Mouse (Mus musculus): ENCODE data around the gene Timm8a2. TPM values are rescaled to one million over a fixed set of nuclear protein-coding genes. Genes with fewer than 3 reads are reported as not detected.
"Not testable (repeated sequence)": the region's sequence is repeated elsewhere in the genome, so short reads cannot be mapped to it uniquely, and the experiment has no call there.

Gene Timm8a2
- polyA plus RNA-seq, 1 experiment from 2014 or later, result not detected

DNA sequence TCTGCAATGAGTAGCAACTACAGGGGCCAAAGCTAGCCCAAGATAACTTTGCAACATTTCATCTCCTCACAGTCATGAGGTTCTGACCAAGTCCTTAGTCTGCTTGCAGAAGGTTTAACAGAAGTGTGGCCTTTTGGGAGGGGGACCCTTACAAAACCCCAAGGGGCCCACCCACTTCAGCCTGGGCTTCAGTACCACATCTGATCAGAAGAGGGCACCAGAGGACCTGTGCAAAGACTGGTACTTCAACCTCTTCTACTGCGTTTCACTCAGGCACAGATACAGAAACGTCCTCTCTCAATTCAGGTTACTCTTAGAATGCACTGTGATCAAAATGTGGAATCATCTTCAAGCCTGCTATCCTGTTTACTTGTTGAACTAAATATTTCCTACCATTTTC is 30.0 kb downstream of the Timm8a2 start:
- H3K27ac ChIP-seq (replicated peaks), result no peak overlapping the region
- no peak overlapping the region for H3K4me2 ChIP-seq (replicated peaks)
- 1% methylated on average over 2 of the region's 2 CpGs for WGBS
- H3K9ac ChIP-seq (replicated peaks), result no peak overlapping the region
- no peaks in the 10 kb centered on the region for H3K27me3 ChIP-seq
- ATAC-seq (replicated peaks), result 0 out of 2 replicates have a peak, but pooled peaks have one; percentile 33
- no peaks in the 10 kb centered on the region for H3K36me3 ChIP-seq
- no peaks in the 10 kb centered on the region for H3K4me1 ChIP-seq
- no peaks in the 10 kb centered on the region for H3K9me3 ChIP-seq
- H3K4me3 ChIP-seq, result no peak overlapping the region

DNA sequence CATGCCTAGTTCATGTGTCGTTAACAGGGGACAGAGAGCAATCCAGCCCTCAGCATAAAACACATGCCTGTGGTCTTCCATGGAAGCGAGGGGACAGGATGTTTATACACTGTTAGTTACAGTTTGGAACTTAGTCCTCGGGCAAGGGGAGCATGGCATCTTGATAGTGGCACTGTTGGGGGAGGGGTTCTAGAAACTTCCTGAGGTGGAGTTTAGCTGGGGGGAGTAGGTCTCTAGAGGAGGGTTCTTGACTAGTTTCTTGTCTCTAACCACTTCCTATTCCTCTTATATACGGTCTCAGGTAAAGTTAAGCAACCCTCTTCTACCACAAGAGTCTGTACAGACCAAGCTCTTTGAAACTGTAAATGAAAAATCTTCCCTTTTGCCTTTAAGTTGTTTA is 31.8 kb downstream of the Timm8a2 start:
- H3K4me2 ChIP-seq (replicated peaks), result no peak overlapping the region
- ATAC-seq (replicated peaks), result no peak
- H3K9me3 ChIP-seq, result no peaks in the 10 kb centered on the region
- 83% methylated on average over 4 of the region's 4 CpGs for WGBS
- H3K27ac ChIP-seq (replicated peaks), result no peak overlapping the region
- no peaks in the 10 kb centered on the region for H3K27me3 ChIP-seq
- no peaks in the 10 kb centered on the region for H3K36me3 ChIP-seq
- no peaks in the 10 kb centered on the region for H3K4me1 ChIP-seq
- no peak overlapping the region for H3K4me3 ChIP-seq
- H3K9ac ChIP-seq (replicated peaks), result no peak overlapping the region

DNA sequence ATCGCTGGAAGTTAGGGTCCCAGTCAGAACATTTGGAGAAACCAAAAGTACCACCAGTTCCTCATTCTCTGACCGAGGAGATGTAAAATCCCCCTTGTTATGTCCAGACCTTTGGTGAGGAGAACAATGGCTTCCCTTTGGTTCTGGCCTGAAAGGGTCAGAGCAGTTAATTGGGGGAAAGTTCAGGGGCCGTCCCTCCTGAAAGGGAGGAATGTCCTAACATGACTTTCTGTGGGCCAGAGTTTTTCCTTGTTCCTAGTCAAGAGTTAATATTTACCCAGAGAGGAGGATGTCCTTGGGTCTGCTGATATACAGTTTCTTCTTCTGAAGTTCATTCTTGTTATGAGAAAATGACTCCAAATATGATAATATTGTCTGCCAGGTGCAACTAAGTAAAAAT is 33.6 kb downstream of the Timm8a2 start:
- not testable (repeated sequence) for H3K27ac ChIP-seq (replicated peaks); H3K9me3 ChIP-seq; H3K27me3 ChIP-seq; ATAC-seq (replicated peaks); H3K4me2 ChIP-seq (replicated peaks); H3K9ac ChIP-seq (replicated peaks); H3K4me1 ChIP-seq; H3K4me3 ChIP-seq; H3K36me3 ChIP-seq
- 36% methylated on average over 3 of the region's 3 CpGs for WGBS

DNA sequence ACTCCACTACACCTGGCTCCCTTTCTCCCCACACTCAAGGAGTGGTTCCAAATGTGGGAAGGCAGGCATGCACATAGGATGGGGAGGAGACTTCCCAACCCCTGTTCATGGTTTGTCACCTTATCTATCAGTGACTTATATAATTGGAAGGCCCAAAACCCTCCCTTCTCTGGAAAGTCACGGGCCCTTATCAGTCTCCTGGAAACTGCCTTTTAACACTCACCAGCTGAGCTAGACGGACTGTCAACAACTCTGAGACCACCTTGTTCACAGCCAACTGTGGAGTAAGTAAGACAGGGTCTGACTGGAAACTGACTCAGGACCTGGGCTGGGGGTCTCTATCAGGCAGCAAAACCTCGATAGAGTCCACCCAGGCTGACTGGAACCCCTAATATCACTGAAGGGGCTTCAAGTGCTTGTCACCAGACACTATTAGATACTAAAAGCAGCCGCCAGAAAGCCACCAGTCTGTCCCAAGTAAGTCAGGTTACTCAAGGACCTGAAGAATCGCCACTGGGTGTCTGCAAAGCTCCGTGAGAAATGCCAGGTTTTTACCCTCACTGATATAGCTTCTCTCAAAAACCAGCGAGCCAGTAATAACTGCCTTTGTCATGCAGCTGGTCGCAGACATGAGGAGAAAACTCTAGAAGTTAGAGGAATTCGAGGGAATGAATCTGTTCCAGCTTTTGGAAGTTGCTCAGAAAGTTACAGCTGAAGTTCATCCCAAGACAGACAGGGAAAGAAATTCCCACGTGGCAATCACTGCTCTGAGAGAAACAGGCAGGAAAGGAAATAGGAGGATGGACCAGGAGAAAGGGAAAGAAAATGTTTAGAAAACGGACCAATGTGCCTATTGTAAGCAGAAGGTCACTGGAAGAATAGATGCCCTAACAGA is 34.6 kb downstream of the Timm8a2 start:
- no peaks in the 10 kb centered on the region for H3K9me3 ChIP-seq
- H3K27ac ChIP-seq (replicated peaks), result no peak overlapping the region
- no peaks in the 10 kb centered on the region for H3K36me3 ChIP-seq
- H3K4me1 ChIP-seq, result no peaks in the 10 kb centered on the region
- no peak for ATAC-seq (replicated peaks)
- no peak overlapping the region for H3K9ac ChIP-seq (replicated peaks)
- H3K27me3 ChIP-seq, result no peaks in the 10 kb centered on the region
- no peak overlapping the region for H3K4me3 ChIP-seq
- no peak overlapping the region for H3K4me2 ChIP-seq (replicated peaks)
- 59% methylated on average over 11 of the region's 11 CpGs for WGBS

DNA sequence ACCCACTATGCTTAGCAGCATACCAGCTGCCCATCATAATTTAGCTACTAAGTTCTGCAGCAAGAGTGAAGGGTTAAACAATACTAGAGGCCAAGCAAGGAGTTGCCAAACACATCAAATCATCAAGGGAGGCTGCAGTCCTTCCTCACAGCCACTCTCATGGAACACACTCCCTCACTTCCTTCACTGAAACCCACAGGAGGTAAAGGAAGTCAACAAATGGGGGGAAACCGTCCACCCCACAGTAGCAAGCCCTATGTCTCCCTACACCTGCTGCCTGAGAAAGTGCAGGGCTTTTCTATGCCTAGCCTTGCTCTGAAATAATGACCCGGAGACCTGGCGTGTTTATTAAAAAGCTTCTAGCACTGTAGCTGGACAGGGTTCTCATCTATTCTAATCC is 35.5 kb downstream of the Timm8a2 start:
- no peak overlapping the region for H3K27ac ChIP-seq (replicated peaks)
- WGBS, result 81% methylated on average over 3 of the region's 3 CpGs
- no peaks in the 10 kb centered on the region for H3K27me3 ChIP-seq
- H3K4me1 ChIP-seq, result no peaks in the 10 kb centered on the region
- no peak overlapping the region for H3K4me2 ChIP-seq (replicated peaks)
- H3K9ac ChIP-seq (replicated peaks), result no peak overlapping the region
- no peak for ATAC-seq (replicated peaks)
- no peak overlapping the region for H3K4me3 ChIP-seq
- H3K9me3 ChIP-seq, result no peaks in the 10 kb centered on the region
- no peaks in the 10 kb centered on the region for H3K36me3 ChIP-seq

DNA sequence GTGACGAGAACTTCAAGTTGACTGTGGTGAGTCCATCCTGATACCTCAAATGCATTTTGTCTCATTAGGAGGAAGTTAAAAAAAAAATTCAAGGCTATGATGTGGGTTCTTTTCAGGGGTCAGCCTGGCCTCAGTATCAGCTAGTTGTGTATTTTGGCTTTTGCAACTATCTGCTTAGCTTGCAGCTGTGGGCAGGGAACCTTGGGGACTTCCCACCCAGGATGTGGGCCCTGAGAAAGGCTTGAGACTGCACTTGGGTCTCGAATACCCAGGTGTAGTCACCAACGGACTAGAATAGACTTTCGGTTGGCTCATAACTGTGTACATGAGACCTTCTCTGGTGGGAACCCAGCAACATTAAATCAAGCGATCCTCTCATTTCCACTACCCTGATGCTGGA is 38.9 kb downstream of the Timm8a2 start:
- H3K9me3 ChIP-seq, result no peaks in the 10 kb centered on the region
- no peaks in the 10 kb centered on the region for H3K27me3 ChIP-seq
- WGBS, result 90% methylated on average over 5 of the region's 5 CpGs
- H3K4me3 ChIP-seq, result no peak overlapping the region
- no peak overlapping the region for H3K27ac ChIP-seq (replicated peaks)
- H3K4me1 ChIP-seq, result no peaks in the 10 kb centered on the region
- H3K36me3 ChIP-seq, result no peaks in the 10 kb centered on the region
- ATAC-seq (replicated peaks), result no peak
- no peak overlapping the region for H3K9ac ChIP-seq (replicated peaks)
- no peak overlapping the region for H3K4me2 ChIP-seq (replicated peaks)

DNA sequence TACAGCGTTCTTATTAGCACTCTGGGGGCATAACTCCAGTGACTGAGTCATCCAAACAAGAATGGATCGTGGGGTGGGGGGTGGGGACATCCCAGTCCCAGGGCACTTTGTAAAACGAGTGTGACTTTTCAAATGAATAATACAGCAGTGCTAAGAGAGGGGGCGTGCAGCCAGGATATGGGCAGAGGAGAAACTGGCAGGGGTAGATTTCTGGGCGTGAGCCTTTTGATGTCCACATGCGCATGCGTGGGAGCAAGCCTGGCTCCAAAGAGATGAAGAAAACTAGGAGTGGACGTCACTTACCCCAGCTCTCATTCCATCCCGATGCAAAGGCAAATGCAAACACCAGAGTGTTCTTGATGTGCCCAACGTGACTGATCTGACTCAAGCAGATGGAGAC is 39.9 kb downstream of the Timm8a2 start:
- H3K4me1 ChIP-seq, result no peaks in the 10 kb centered on the region
- no peak overlapping the region for H3K27ac ChIP-seq (replicated peaks)
- no peak for ATAC-seq (replicated peaks)
- H3K9me3 ChIP-seq, result no peaks in the 10 kb centered on the region
- no peaks in the 10 kb centered on the region for H3K36me3 ChIP-seq
- H3K4me3 ChIP-seq, result no peak overlapping the region
- H3K4me2 ChIP-seq (replicated peaks), result no peak overlapping the region
- no peak overlapping the region for H3K9ac ChIP-seq (replicated peaks)
- 78% methylated on average over 10 of the region's 10 CpGs for WGBS
- no peaks in the 10 kb centered on the region for H3K27me3 ChIP-seq

DNA sequence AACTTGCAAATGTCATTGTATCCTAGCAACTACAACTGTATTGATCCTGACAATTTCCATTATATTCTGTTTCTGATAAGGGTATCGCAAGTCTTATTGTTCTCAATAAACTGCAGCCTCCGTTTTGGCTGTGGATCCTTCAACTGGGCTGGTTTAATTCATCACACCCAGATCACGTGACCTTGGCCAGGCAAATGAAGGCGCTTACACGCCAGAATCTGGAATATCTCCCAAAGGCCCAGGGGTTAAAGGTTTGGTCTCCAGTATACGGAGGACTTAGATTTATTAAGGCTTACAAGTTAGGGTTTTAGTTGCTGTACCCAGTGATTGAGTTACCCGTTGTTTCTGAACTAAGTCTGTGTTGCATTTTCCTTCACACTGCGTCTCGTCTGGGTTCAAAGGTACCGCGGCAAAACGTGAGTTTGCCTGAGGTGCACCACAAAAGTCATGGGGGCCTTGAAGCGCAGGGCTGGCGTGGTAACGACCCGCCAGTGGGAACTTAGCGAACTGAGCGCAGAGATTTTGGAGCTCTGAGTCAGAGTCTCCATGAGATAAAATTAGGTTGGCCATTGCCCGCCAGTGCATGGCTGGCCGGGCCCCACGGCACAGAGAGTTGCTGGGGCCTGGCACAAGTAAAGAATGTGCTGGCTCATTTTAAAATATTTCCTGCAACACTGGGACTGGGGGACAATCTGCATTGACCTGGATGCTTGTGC is 41.2 kb downstream of the Timm8a2 start:
- no peak for ATAC-seq (replicated peaks)
- Histone ChIP-seq H3K9me3 (no peaks in the 10 kb centered on the region), H3K4me1 (no peaks in the 10 kb centered on the region), H3K27ac (replicated peaks) (no peak overlapping the region), H3K27me3 (no peaks in the 10 kb centered on the region), H3K36me3 (no peaks in the 10 kb centered on the region), H3K4me3 (no peak overlapping the region), H3K4me2 (replicated peaks) (no peak overlapping the region), H3K9ac (replicated peaks) (no peak overlapping the region)
- WGBS, result 90% methylated on average over 21 of the region's 21 CpGs

DNA sequence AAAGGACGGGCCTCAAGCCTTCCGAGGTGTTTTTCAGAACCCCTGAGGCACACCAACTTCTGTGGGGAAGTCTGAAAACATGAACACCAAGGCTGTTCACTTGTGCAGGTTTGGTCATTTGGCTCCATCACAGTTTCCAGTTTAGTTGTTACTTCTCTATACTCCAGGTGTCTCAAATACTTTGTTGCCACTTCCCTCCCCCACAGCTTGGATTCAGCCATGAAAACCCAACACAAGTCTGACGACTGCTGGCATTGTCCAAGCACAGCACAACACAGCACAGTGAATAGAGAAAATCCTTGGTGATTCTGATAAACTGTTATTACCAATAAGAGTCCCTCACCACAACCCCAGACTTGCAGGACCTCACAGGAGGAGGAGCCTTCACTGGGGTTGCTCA is 42.5 kb downstream of the Timm8a2 start:
- Histone ChIP-seq H3K4me2 (replicated peaks) (no peak overlapping the region), H3K27ac (replicated peaks) (no peak overlapping the region), H3K27me3 (no peaks in the 10 kb centered on the region), H3K4me3 (no peak overlapping the region), H3K9ac (replicated peaks) (no peak overlapping the region), H3K36me3 (no peaks in the 10 kb centered on the region), H3K4me1 (no peaks in the 10 kb centered on the region), H3K9me3 (no peaks in the 10 kb centered on the region)
- WGBS, result 80% methylated on average over 3 of the region's 3 CpGs
- no peak for ATAC-seq (replicated peaks)

DNA sequence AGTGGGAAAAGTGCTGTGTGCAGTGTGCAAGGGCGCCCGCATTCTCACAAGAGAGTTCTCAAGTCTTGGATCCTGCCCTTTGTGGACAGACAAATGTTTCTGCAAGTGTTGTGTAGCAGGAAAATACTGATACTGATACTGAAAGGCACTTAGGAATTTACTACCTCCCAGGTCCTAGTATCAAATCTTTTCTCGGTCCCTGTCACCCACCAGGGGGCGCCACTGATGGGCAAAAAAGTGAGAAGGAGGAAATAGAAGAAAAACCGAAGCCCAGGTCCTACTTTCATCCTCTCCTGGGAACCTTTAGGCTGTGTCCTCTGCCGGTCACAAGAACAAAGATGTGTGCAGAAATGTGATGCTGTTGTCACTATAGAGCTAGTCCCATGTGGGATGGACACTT is 45.0 kb downstream of the Timm8a2 start:
- WGBS, result 43% methylated on average over 6 of the region's 6 CpGs
- ATAC-seq (replicated peaks), result no peak
- H3K4me3 ChIP-seq, result no peak overlapping the region
- no peak overlapping the region for H3K27ac ChIP-seq (replicated peaks)
- no peak overlapping the region for H3K9ac ChIP-seq (replicated peaks)
- H3K9me3 ChIP-seq, result no peaks in the 10 kb centered on the region
- no peaks in the 10 kb centered on the region for H3K36me3 ChIP-seq
- no peak overlapping the region for H3K4me2 ChIP-seq (replicated peaks)
- no peaks in the 10 kb centered on the region for H3K27me3 ChIP-seq
- H3K4me1 ChIP-seq, result no peaks in the 10 kb centered on the region

DNA sequence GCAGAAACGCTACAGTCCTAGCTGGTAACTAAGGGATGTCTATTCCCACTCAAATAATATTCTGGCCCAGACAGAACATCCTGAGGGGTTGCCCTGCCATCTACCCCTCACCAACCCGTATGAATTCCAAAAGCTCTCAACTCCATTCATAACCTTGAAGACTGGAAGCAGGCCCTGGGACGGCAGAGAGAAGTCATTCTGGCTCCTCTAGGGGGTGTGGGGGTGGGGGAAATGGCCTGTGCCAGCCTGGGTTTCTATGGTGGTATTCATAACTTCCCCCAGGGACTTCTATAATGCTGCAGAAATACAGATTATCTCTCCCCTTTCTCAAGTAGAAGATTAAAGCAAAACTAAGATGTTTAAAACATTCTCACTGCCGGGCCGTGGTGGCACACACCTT is 45.4 kb downstream of the Timm8a2 start:
- no peaks in the 10 kb centered on the region for H3K27me3 ChIP-seq
- H3K4me3 ChIP-seq, result no peak overlapping the region
- H3K4me2 ChIP-seq (replicated peaks), result no peak overlapping the region
- ATAC-seq (replicated peaks), result no peak
- WGBS, result 76% methylated on average over 5 of the region's 5 CpGs
- H3K27ac ChIP-seq (replicated peaks), result no peak overlapping the region
- H3K36me3 ChIP-seq, result no peaks in the 10 kb centered on the region
- H3K9ac ChIP-seq (replicated peaks), result no peak overlapping the region
- no peaks in the 10 kb centered on the region for H3K4me1 ChIP-seq
- no peaks in the 10 kb centered on the region for H3K9me3 ChIP-seq

DNA sequence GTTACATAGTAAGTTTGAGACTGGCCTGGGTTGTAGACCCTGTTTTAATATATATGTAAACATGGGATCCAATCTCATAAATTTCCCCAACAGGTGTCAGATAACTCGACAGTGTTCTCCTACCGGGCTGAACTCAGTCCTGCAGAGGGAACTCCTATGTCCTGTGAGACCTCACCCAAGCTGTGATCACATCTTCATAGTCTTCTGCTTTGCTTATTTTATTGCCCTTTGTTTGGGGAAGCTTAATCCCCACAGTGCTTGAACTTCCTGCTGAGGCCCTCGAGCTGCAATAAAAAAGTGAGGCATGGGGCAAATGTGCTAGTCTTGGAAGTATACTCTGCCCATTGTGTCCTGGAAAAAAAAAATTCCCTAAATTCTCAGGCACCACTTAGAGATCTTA is 46.8 kb downstream of the Timm8a2 start:
- Histone ChIP-seq H3K27ac (replicated peaks) (no peak overlapping the region), H3K9me3 (no peaks in the 10 kb centered on the region), H3K4me2 (replicated peaks) (no peak overlapping the region), H3K4me1 (no peaks in the 10 kb centered on the region), H3K9ac (replicated peaks) (no peak overlapping the region), H3K27me3 (no peaks in the 10 kb centered on the region), H3K4me3 (no peak overlapping the region), H3K36me3 (no peaks in the 10 kb centered on the region)
- 52% methylated on average over 3 of the region's 3 CpGs for WGBS
- ATAC-seq (replicated peaks), result no peak

All from forebrain, embryonic 15.5 days (tissue).